Mouse (Mus musculus) stomach, postnatal 0 days (tissue): ENCODE measurements around the gene Atp5j2.

Experiments
- CTCF ChIP-seq: IDR thresholded peaks from 2 replicates; pipeline ENCODE4 v1.5.1; 2016; ENCODE audit warnings: antibody characterized with exemption, low read depth, mild to moderate bottlenecking, moderate library complexity
- EP300 ChIP-seq: optimal IDR thresholded peaks from 2 replicates; pipeline ENCODE3; 2016; ENCODE audit warnings: antibody characterized with exemption

GRCm38 (mm10) chr5:145152690-145153089 lies 39.2 kb downstream of the Atp5j2 start:
- TF ChIP-seq CTCF (no peak), EP300 (no peak)
